ENCODE assay signal across 21 mouse cellular contexts in genomic region chr17:28506895-28507294, GRCm38 (mm10). TPM values are rescaled to one million over a fixed set of nuclear protein-coding genes. Genes with fewer than 3 reads are reported as not detected.
DNase-seq lines count a peak whose midpoint lies in the region; ATAC-seq and TF ChIP-seq lines count a peak whose summit lies in the region.
"Had no signal": no experiment of that assay in that cellular context is flagged by ENCODE, and none has a peak within 500 bp of the region (broad histone marks: within the 10 kb centered on the region; RNA-seq: fewer than 3 reads in every experiment).

No protein-coding gene starts in this region.

- in situ Hi-C loops in ES-E14 (cut with MboI; ENCODE audit: low sequenced_read_pairs in 2 of 2, unreplicated experiment in 2 of 2) = no loop called here

- H3K4me3 ChIP-seq in forebrain, embryonic 10.5 days = no peak overlapping the region
- H3K4me3 ChIP-seq in forebrain, embryonic 14.5 days (ENCODE audit: low read depth, low read length) = no peak overlapping the region
- H3K4me3 ChIP-seq in kidney, embryonic 15.5 days (replicated peaks) = no peak overlapping the region
- no peak overlapping the region for H3K4me3 ChIP-seq in ES-E14 (ENCODE audit: insufficient read depth in 1 of 2, low read depth in 1 of 2, low read length in 2 of 2, poor library complexity in 1 of 2, severe bottlenecking in 1 of 2)
- H3K4me3 ChIP-seq in liver, embryonic 11.5 days (ENCODE audit: low read depth, low read length) = no peak overlapping the region
- H3K4me3 ChIP-seq: embryonic facial prominence, embryonic 15.5 days; forebrain, embryonic 15.5 days; liver, embryonic 13.5 days; midbrain, embryonic 13.5 days had no signal

- peaks cover 34% of the 10 kb centered on the region for H3K4me1 ChIP-seq in forebrain, embryonic 10.5 days
- H3K4me1 ChIP-seq in forebrain, embryonic 14.5 days (ENCODE audit: control insufficient read depth, insufficient read depth, low read length) = no peaks in the 10 kb centered on the region; the same call in 1 of the 2 replicates
- peaks cover 40% of the 10 kb centered on the region for H3K4me1 ChIP-seq in kidney, embryonic 15.5 days
- H3K4me1 ChIP-seq in ES-E14 (ENCODE audit: control insufficient read depth in 2 of 2, insufficient read depth in 2 of 2, low read length in 2 of 2, poor library complexity in 1 of 2) = peaks cover 7 to 45% of the 10 kb centered on the region in 2 experiments
- H3K4me1 ChIP-seq in liver, embryonic 11.5 days (replicated peaks; ENCODE audit: control insufficient read depth, insufficient read depth, low read length) = peaks cover 15% of the 10 kb centered on the region

- no peak overlapping the region for H3K4me2 ChIP-seq in forebrain, embryonic 14.5 days (ENCODE audit: low read length)
- H3K4me2 ChIP-seq in kidney, embryonic 15.5 days = no peak overlapping the region
- no peak overlapping the region for H3K4me2 ChIP-seq in liver, embryonic 11.5 days
- H3K4me2 ChIP-seq: embryonic facial prominence, embryonic 15.5 days; forebrain, embryonic 15.5 days; liver, embryonic 13.5 days; midbrain, embryonic 13.5 days had no signal

- H3K9ac ChIP-seq in forebrain, embryonic 14.5 days (ENCODE audit: low read length) = no peak overlapping the region
- no peak overlapping the region for H3K9ac ChIP-seq in kidney, embryonic 15.5 days
- H3K9ac ChIP-seq in ES-E14 (ENCODE audit: insufficient read depth, low read depth, low read length, poor library complexity, severe bottlenecking) = no peak overlapping the region; the same call in 1 of the 2 replicates
- 0 out of 2 replicates have a peak overlapping the region, but pooled peaks have one; percentile 8 for H3K9ac ChIP-seq in liver, embryonic 11.5 days (ENCODE audit: low read depth, low read length)
- H3K9ac ChIP-seq: embryonic facial prominence, embryonic 15.5 days; forebrain, embryonic 15.5 days; liver, embryonic 13.5 days; midbrain, embryonic 13.5 days had no signal

- no peaks in the 10 kb centered on the region for H3K9me3 ChIP-seq in forebrain, embryonic 10.5 days
- no peaks in the 10 kb centered on the region for H3K9me3 ChIP-seq in forebrain, embryonic 14.5 days (replicated peaks; ENCODE audit: control insufficient read depth, low read length)
- no peaks in the 10 kb centered on the region for H3K9me3 ChIP-seq in kidney, embryonic 15.5 days (replicated peaks)
- H3K9me3 ChIP-seq in ES-E14 (ENCODE audit: control insufficient read depth, insufficient read depth, low read depth, low read length) = no peaks in the 10 kb centered on the region
- no peaks in the 10 kb centered on the region for H3K9me3 ChIP-seq in liver, embryonic 11.5 days (ENCODE audit: control insufficient read depth, low read length)
- H3K9me3 ChIP-seq: embryonic facial prominence, embryonic 15.5 days; forebrain, embryonic 15.5 days; liver, embryonic 13.5 days; midbrain, embryonic 13.5 days had no signal

- DNase-seq in forebrain, embryonic 10.5 days (ENCODE audit: extremely low spot score, low spot score) = no peak
- DNase-seq in forebrain, embryonic 14.5 days (ENCODE audit: low spot score) = no peak
- no peak for DNase-seq in kidney, postnatal 10 days
- DNase-seq in ES-E14 (ENCODE audit: low read depth, low spot score) = no peak
- no peak for DNase-seq in liver, embryonic 11.5 days (ENCODE audit: low spot score)
- no peak for DNase-seq in left cerebral cortex, postnatal 25 days (ENCODE audit: low spot score in 2 of 2)
- DNase-seq: kidney, postnatal 25 days; liver, embryonic 13.5 days; lung, postnatal 4 days; right cerebral cortex, postnatal 4 days had no signal

- WGBS in forebrain, embryonic 10.5 days = 21% methylated on average over 5 of the region's 5 CpGs
- 19% methylated on average over 5 of the region's 5 CpGs for WGBS in forebrain, embryonic 14.5 days
- WGBS in kidney, embryonic 15.5 days = 8% methylated on average over 5 of the region's 5 CpGs
- 36% methylated on average over 5 of the region's 5 CpGs for WGBS in liver, embryonic 11.5 days

- no peaks in the 10 kb centered on the region for H3K36me3 ChIP-seq in forebrain, embryonic 10.5 days (replicated peaks)
- H3K36me3 ChIP-seq in forebrain, embryonic 14.5 days (ENCODE audit: control insufficient read depth, insufficient read depth, low read length) = no peaks in the 10 kb centered on the region
- H3K36me3 ChIP-seq in kidney, embryonic 15.5 days = no peaks in the 10 kb centered on the region
- H3K36me3 ChIP-seq in ES-E14 (ENCODE audit: control insufficient read depth, insufficient read depth, low read length, poor library complexity, severe bottlenecking) = no peaks in the 10 kb centered on the region
- H3K36me3 ChIP-seq in liver, embryonic 11.5 days (ENCODE audit: control insufficient read depth, insufficient read depth, low read length) = no peaks in the 10 kb centered on the region
- H3K36me3 ChIP-seq: embryonic facial prominence, embryonic 15.5 days; forebrain, embryonic 15.5 days; G1E; liver, embryonic 13.5 days; midbrain, embryonic 13.5 days had no signal

- no peak for ATAC-seq in forebrain, embryonic 14.5 days
- ATAC-seq in kidney, embryonic 15.5 days (replicated peaks; ENCODE audit: low FRiP score) = no peak
- no peak for ATAC-seq in liver, embryonic 11.5 days (replicated peaks; ENCODE audit: low FRiP score)
- ATAC-seq in CD4-positive, CD25-positive, alpha-beta regulatory T cell, adult 4 months = no peak
- ATAC-seq: forebrain, embryonic 15.5 days; hindbrain, postnatal 0 days; midbrain, embryonic 13.5 days had no signal

- peaks cover 34% of the 10 kb centered on the region for H3K27me3 ChIP-seq in forebrain, embryonic 10.5 days (ENCODE audit: poor library complexity, severe bottlenecking)
- H3K27me3 ChIP-seq in forebrain, embryonic 14.5 days (replicated peaks; ENCODE audit: control insufficient read depth, insufficient read depth, low read length) = no peaks in the 10 kb centered on the region
- no peaks in the 10 kb centered on the region for H3K27me3 ChIP-seq in kidney, embryonic 15.5 days
- peaks cover 8% of the 10 kb centered on the region for H3K27me3 ChIP-seq in liver, embryonic 11.5 days (replicated peaks; ENCODE audit: control insufficient read depth, insufficient read depth, low read length)
- H3K27me3 ChIP-seq: embryonic facial prominence, embryonic 15.5 days; forebrain, embryonic 15.5 days had no signal

- H3K27ac ChIP-seq in forebrain, embryonic 10.5 days = peak overlapping the region; percentile 71
- H3K27ac ChIP-seq in forebrain, embryonic 14.5 days (ENCODE audit: low read depth, low read length) = no peak overlapping the region
- peak overlapping the region; percentile 51; the same call in 1 of the 2 replicates for H3K27ac ChIP-seq in kidney, embryonic 15.5 days
- peak overlapping the region; percentile 78 for H3K27ac ChIP-seq in ES-E14 (ENCODE audit: insufficient read depth, low read depth, low read length, poor library complexity, severe bottlenecking)
- peak overlapping the region; percentile 52 for H3K27ac ChIP-seq in liver, embryonic 11.5 days (ENCODE audit: low read depth, low read length)
- H3K27ac ChIP-seq: embryonic facial prominence, embryonic 15.5 days; forebrain, embryonic 15.5 days; hindbrain, postnatal 0 days; liver, embryonic 13.5 days; midbrain, embryonic 13.5 days had no signal

- intact Hi-C loops in left cerebral cortex, postnatal 25 days (cut with DNase I) = no loop called here

TF ChIP-seq in ES-E14, 5 proteins besides CTCF, POLR2A, EP300 and RAD21 (continues in another document):
- TF ChIP-seq CHD2 (IDR thresholded peaks at IDR 0.05; ENCODE audit: low read depth, low read length) (no peak), ZC3H11A (IDR thresholded peaks at IDR 0.05; ENCODE audit: borderline replicate concordance, low read depth, low read length) (no peak), HCFC1 (IDR thresholded peaks at IDR 0.05; ENCODE audit: borderline replicate concordance, insufficient read depth, low read length) (no peak), MAFK (IDR thresholded peaks at IDR 0.05; ENCODE audit: insufficient read depth, low read depth, low read length) (no peak)

RNA-seq across cellular contexts. Expression of gene Fkbp5, which starts 10.4 kb away (rescaled TPM):
- polyA plus RNA-seq in forebrain, embryonic 10.5 days (2016; fragmentation: Nextera tagmentation; extraction: Ambion mirVana) = 31.7 and 33.5 TPM in 2 replicates
- 11.7 and 11.9 TPM in 2 replicates for polyA plus RNA-seq in forebrain, embryonic 14.5 days (2014; fragmentation: Nextera tagmentation; extraction: Ambion mirVana)
- 31.1 and 35.0 TPM in 2 replicates for polyA plus RNA-seq in kidney, embryonic 15.5 days (2015; fragmentation: Nextera tagmentation; extraction: Ambion mirVana)
- 43.6 and 45.7 TPM in 2 replicates for total RNA-seq in ES-E14 (2012; rRNA removed)
- 8.8 and 10.1 TPM in 2 replicates for polyA plus RNA-seq in liver, embryonic 11.5 days (2014; fragmentation: Nextera tagmentation; extraction: Ambion mirVana)
- total RNA-seq in left cerebral cortex, postnatal 25 days (2021) = 10 to 100 TPM; 46.4 to 53.2 TPM
- 10 to 100 TPM; 17.4 to 17.8 TPM for polyA plus RNA-seq in CD4-positive, CD25-positive, alpha-beta regulatory T cell, adult 4 months (2017; shearing (Covaris generic))

RNA-seq across cellular contexts. Expression of gene Armc12, which starts 23.7 kb away (rescaled TPM):
- not detected in 2 replicates for polyA plus RNA-seq in forebrain, embryonic 10.5 days (2016; fragmentation: Nextera tagmentation; extraction: Ambion mirVana)
- not detected in 2 replicates for polyA plus RNA-seq in forebrain, embryonic 14.5 days (2014; fragmentation: Nextera tagmentation; extraction: Ambion mirVana)
- polyA plus RNA-seq in kidney, embryonic 15.5 days (2015; fragmentation: Nextera tagmentation; extraction: Ambion mirVana) = not detected in 2 replicates
- not detected in 2 replicates for total RNA-seq in ES-E14 (2012; rRNA removed)
- not detected in 2 replicates for polyA plus RNA-seq in liver, embryonic 11.5 days (2014; fragmentation: Nextera tagmentation; extraction: Ambion mirVana)
- total RNA-seq in left cerebral cortex, postnatal 25 days (2021) = not detected
- polyA plus RNA-seq in CD4-positive, CD25-positive, alpha-beta regulatory T cell, adult 4 months (2017; shearing (Covaris generic)) = not detected
- total RNA-seq: adrenal gland, postnatal 36 days; G1E; gastrocnemius, adult 8-10 months; heart, adult 8-10 months; hindbrain, postnatal 0 days had no signal
- polyA plus RNA-seq: embryonic facial prominence, embryonic 15.5 days; forebrain, embryonic 15.5 days; G1E; hindbrain, postnatal 0 days; liver, embryonic 13.5 days; midbrain, embryonic 13.5 days; urinary bladder, adult 2 months had no signal

RNA-seq across cellular contexts. Expression of gene Clpsl2, which starts 42.3 kb away (rescaled TPM):
- polyA plus RNA-seq in forebrain, embryonic 10.5 days (2016; fragmentation: Nextera tagmentation; extraction: Ambion mirVana) = not detected in 2 replicates
- not detected in 2 replicates for polyA plus RNA-seq in forebrain, embryonic 14.5 days (2014; fragmentation: Nextera tagmentation; extraction: Ambion mirVana)
- polyA plus RNA-seq in kidney, embryonic 15.5 days (2015; fragmentation: Nextera tagmentation; extraction: Ambion mirVana) = not detected in 2 replicates
- not detected in 2 replicates for total RNA-seq in ES-E14 (2012; rRNA removed)
- polyA plus RNA-seq in liver, embryonic 11.5 days (2014; fragmentation: Nextera tagmentation; extraction: Ambion mirVana) = not detected in 2 replicates
- not detected for total RNA-seq in left cerebral cortex, postnatal 25 days (2021)
- polyA plus RNA-seq in CD4-positive, CD25-positive, alpha-beta regulatory T cell, adult 4 months (2017; shearing (Covaris generic)) = not detected
- total RNA-seq: adrenal gland, postnatal 36 days; G1E; gastrocnemius, adult 8-10 months; heart, adult 8-10 months; hindbrain, postnatal 0 days had no signal
- polyA plus RNA-seq: embryonic facial prominence, embryonic 15.5 days; forebrain, embryonic 15.5 days; G1E; hindbrain, postnatal 0 days; liver, embryonic 13.5 days; midbrain, embryonic 13.5 days; urinary bladder, adult 2 months had no signal

RNA-seq across cellular contexts. Expression of gene Clps, which starts 53.7 kb away (rescaled TPM):
- polyA plus RNA-seq in forebrain, embryonic 10.5 days (2016; fragmentation: Nextera tagmentation; extraction: Ambion mirVana) = not detected in 2 replicates
- not detected in 2 replicates for polyA plus RNA-seq in forebrain, embryonic 14.5 days (2014; fragmentation: Nextera tagmentation; extraction: Ambion mirVana)
- 0.78 and 2.6 TPM in 2 replicates for polyA plus RNA-seq in kidney, embryonic 15.5 days (2015; fragmentation: Nextera tagmentation; extraction: Ambion mirVana)
- total RNA-seq in ES-E14 (2012; rRNA removed) = 2.5 and 2.9 TPM in 2 replicates
- polyA plus RNA-seq in liver, embryonic 11.5 days (2014; fragmentation: Nextera tagmentation; extraction: Ambion mirVana) = 3.5 and 3.7 TPM in 2 replicates
- total RNA-seq in left cerebral cortex, postnatal 25 days (2021) = not detected
- polyA plus RNA-seq in CD4-positive, CD25-positive, alpha-beta regulatory T cell, adult 4 months (2017; shearing (Covaris generic)) = not detected
- total RNA-seq: adrenal gland, postnatal 36 days; G1E; gastrocnemius, adult 8-10 months; heart, adult 8-10 months; hindbrain, postnatal 0 days had no signal
- polyA plus RNA-seq: embryonic facial prominence, embryonic 15.5 days; forebrain, embryonic 15.5 days; G1E; hindbrain, postnatal 0 days had no signal
